Mouse (Mus musculus) MEL (cell line): ENCODE results near the gene Col7a1. TPM values are rescaled to one million over a fixed set of nuclear protein-coding genes. Genes with fewer than 3 reads are reported as not detected.

Source experiments
- DNase-seq: peaks from one replicate; pipeline ENCODE4 v3.0.0; 2011; ENCODE audit warnings: low read depth, low spot score
- H3K27ac ChIP-seq: 2 replicates; pipeline ENCODE4 v1.5.1; 2012; ENCODE audit warnings: low read depth, mild to moderate bottlenecking, control low read depth, low read length, moderate library complexity; ENCODE audit not compliant: control insufficient read depth
- H3K27me3 ChIP-seq, 2 experiments: fragments of 150-350 bp in 1 of 2; sonication (generic) in 1 of 2; 2 replicates each; pipeline ENCODE4 v1.6.1; 2012; ENCODE audit warnings: low read length in 2 of 2, mild to moderate bottlenecking in 2 of 2, improper control_type of control experiment in 1 of 2, moderate library complexity in 1 of 2; ENCODE audit not compliant: insufficient read depth in 2 of 2, control insufficient read depth in 1 of 2
- H3K36me3 ChIP-seq, 2 experiments: 2 replicates each; pipeline ENCODE4 v1.6.1; 2012 to 2014; ENCODE audit warnings: low read length in 2 of 2, improper control_type of control experiment in 1 of 2, inconsistent platforms in 1 of 2, mild to moderate bottlenecking in 1 of 2; ENCODE audit not compliant: insufficient read depth in 2 of 2, control insufficient read depth in 1 of 2
- H3K4me1 ChIP-seq, 2 experiments: fragments of 150-350 bp in 1 of 2; sonication (generic) in 1 of 2; 2 replicates each; pipeline ENCODE4 v1.6.1; 2012; ENCODE audit warnings: low read length in 2 of 2, improper control_type of control experiment in 1 of 2, mild to moderate bottlenecking in 1 of 2; ENCODE audit not compliant: insufficient read depth in 2 of 2, control insufficient read depth in 1 of 2
- H3K4me3 ChIP-seq, 2 experiments: fragments of 150-350 bp in 1 of 2; sonication (generic) in 1 of 2; 2 replicates each; pipeline ENCODE4 v1.5.1; 2012; ENCODE audit warnings: low read depth in 2 of 2, low read length in 2 of 2, mild to moderate bottlenecking in 2 of 2, moderate library complexity in 2 of 2, control low read depth in 1 of 2, improper control_type of control experiment in 1 of 2; ENCODE audit not compliant: control insufficient read depth in 1 of 2, insufficient read depth in 1 of 2
- H3K79me2 ChIP-seq: 2 replicates; pipeline ENCODE4 v1.6.1; 2012; ENCODE audit warnings: mild to moderate bottlenecking, low read length, moderate library complexity; ENCODE audit not compliant: control insufficient read depth, poor library complexity, insufficient read depth
- H3K9ac ChIP-seq: 2 replicates; pipeline ENCODE4 v1.6.1; 2012; ENCODE audit warnings: low read depth, mild to moderate bottlenecking, control low read depth, low read length, moderate library complexity; ENCODE audit not compliant: control insufficient read depth, poor library complexity, severe bottlenecking
- H3K9me3 ChIP-seq: fragments of 150-350 bp; sonication (generic); replicated peaks from 2 replicates; pipeline ENCODE4 v1.6.1; 2012; ENCODE audit warnings: mild to moderate bottlenecking, low read length, improper control_type of control experiment, moderate library complexity; ENCODE audit not compliant: insufficient read depth
- CTCF ChIP-seq, 3 experiments: IDR thresholded peaks in 2 of 3; conservative IDR thresholded peaks in 1 of 3; 2 replicates each; pipeline ENCODE4 v1.5.1; 2011 to 2012; ENCODE audit warnings: low read length in 3 of 3, low read depth in 2 of 3, mild to moderate bottlenecking in 2 of 3, improper control_type of control experiment in 1 of 3, inconsistent platforms in 1 of 3, mixed read lengths in 1 of 3, moderate library complexity in 1 of 3; ENCODE audit not compliant: control insufficient read depth in 1 of 3, insufficient read depth in 1 of 3, poor library complexity in 1 of 3, severe bottlenecking in 1 of 3
- E2F4 ChIP-seq: IDR thresholded peaks from 2 replicates; pipeline ENCODE4 v1.6.1; 2011; ENCODE audit warnings: low read depth, low read length, improper control_type of control experiment, borderline replicate concordance
- ETS1 ChIP-seq: IDR thresholded peaks from 2 replicates; pipeline ENCODE4 v1.6.1; 2012; ENCODE audit warnings: low read depth, mild to moderate bottlenecking, inconsistent platforms, low read length, improper control_type of control experiment, moderate library complexity
- GABPA ChIP-seq: IDR thresholded peaks from 2 replicates; pipeline ENCODE4 v1.6.1; 2012; ENCODE audit warnings: low read depth, mild to moderate bottlenecking, inconsistent platforms, low read length, improper control_type of control experiment, moderate library complexity
- GATA1 ChIP-seq: IDR thresholded peaks from 2 replicates; pipeline ENCODE4 v1.6.1; 2011; ENCODE audit warnings: low read depth, low read length, improper control_type of control experiment
- KAT2A ChIP-seq: conservative IDR thresholded peaks from 2 replicates; pipeline ENCODE4 v1.6.1; 2012; ENCODE audit warnings: low read depth, low read length, improper control_type of control experiment, inconsistent platforms
- MAX ChIP-seq: IDR thresholded peaks from 2 replicates; pipeline ENCODE4 v1.6.1; 2011; ENCODE audit warnings: low read length, improper control_type of control experiment
- MXI1 ChIP-seq: IDR thresholded peaks from 2 replicates; pipeline ENCODE4 v1.6.1; 2011; ENCODE audit warnings: mild to moderate bottlenecking, low read depth, low read length, improper control_type of control experiment
- POLR2AphosphoS5 ChIP-seq: IDR thresholded peaks from 2 replicates; pipeline ENCODE4 v1.6.1; 2012; ENCODE audit warnings: low read depth, borderline replicate concordance, mild to moderate bottlenecking, inconsistent platforms, low read length, moderate library complexity, mixed read lengths
- RCOR1 ChIP-seq: IDR thresholded peaks from 2 replicates; pipeline ENCODE4 v1.6.1; 2012; ENCODE audit warnings: low read depth, mild to moderate bottlenecking, inconsistent platforms, low read length, improper control_type of control experiment
- SIN3A ChIP-seq: IDR thresholded peaks from 2 replicates; pipeline ENCODE4 v1.6.1; 2012; ENCODE audit warnings: low read length, improper control_type of control experiment, inconsistent platforms
- TAL1 ChIP-seq: IDR thresholded peaks from 2 replicates; pipeline ENCODE4 v1.6.1; 2012; ENCODE audit warnings: mild to moderate bottlenecking, inconsistent platforms, low read length, moderate library complexity, mixed read lengths
- TBP ChIP-seq: IDR thresholded peaks from 2 replicates; pipeline ENCODE4 v1.8.0; 2011; ENCODE audit warnings: low read depth, low read length, improper control_type of control experiment
- UBTF ChIP-seq: IDR thresholded peaks from 2 replicates; pipeline ENCODE4 v1.6.1; 2012; ENCODE audit warnings: low read depth, mild to moderate bottlenecking, inconsistent platforms, low read length, improper control_type of control experiment, moderate library complexity, borderline replicate concordance; ENCODE audit not compliant: insufficient read depth
- USF1 ChIP-seq: IDR thresholded peaks from 2 replicates; pipeline ENCODE4 v1.6.1; 2014; ENCODE audit warnings: low read depth, mild to moderate bottlenecking, inconsistent platforms, low read length, improper control_type of control experiment, moderate library complexity
- ZKSCAN1 ChIP-seq: IDR thresholded peaks from 2 replicates; pipeline ENCODE4 v1.6.1; 2012; ENCODE audit warnings: low read depth, mild to moderate bottlenecking, inconsistent platforms, low read length, improper control_type of control experiment, moderate library complexity
- ZMIZ1 ChIP-seq: IDR thresholded peaks from 2 replicates; pipeline ENCODE4 v1.6.1; 2012; ENCODE audit warnings: low read depth, mild to moderate bottlenecking, inconsistent platforms, low read length, improper control_type of control experiment, moderate library complexity
- ZNF384 ChIP-seq: IDR thresholded peaks from 2 replicates; pipeline ENCODE4 v1.6.1; 2012; ENCODE audit warnings: low read depth, mild to moderate bottlenecking, inconsistent platforms, low read length, improper control_type of control experiment
- polyA plus RNA-seq, 2 experiments: library from polyadenylated mRNA; stranded (reverse) in 1 of 2; unstranded in 1 of 2; fragments of >175 nt in 1 of 2; fragments of >200 nt in 1 of 2; gene quantifications; 2 replicates each; pipeline versions ENCODE4 v1.2.1 to v1.2.4; 2012; ENCODE audit warnings: low replicate concordance in 2 of 2, low read depth in 1 of 2; ENCODE audit not compliant: insufficient read length in 2 of 2, insufficient read depth in 1 of 2, missing spikeins in 1 of 2
- total RNA-seq: library from RNA; depleted of rRNA; stranded (reverse); fragments of 300-350 nt; gene quantifications from 2 replicates; pipeline ENCODE4 v1.2.3, GENCODE M21; 2012

The Col7a1 gene
- total and polyA plus RNA-seq, 3 experiments, result 1.2 to 2.6 TPM; not detected in 1

GRCm38 (mm10) chr9:109008081-109008480 lies 54.7 kb downstream of the Col7a1 start:
- no peaks in the 10 kb centered on the region for H3K79me2 ChIP-seq
- no peak overlapping the region for H3K27ac ChIP-seq
- no peak overlapping the region for H3K4me3 ChIP-seq
- H3K36me3 ChIP-seq, result no peaks in the 10 kb centered on the region
- no peak overlapping the region for H3K9ac ChIP-seq
- DNase-seq, result no peak
- H3K27me3 ChIP-seq, result no peaks in the 10 kb centered on the region
- no peaks in the 10 kb centered on the region for H3K9me3 ChIP-seq
- no peak for TF ChIP-seq GABPA
- no peak for TF ChIP-seq USF1
- TF ChIP-seq ZMIZ1, result no peak
- TF ChIP-seq CTCF (IDR thresholded peaks at IDR 0.05 in 2 of 3, conservative IDR thresholded peaks at IDR 0.05 in 1 of 3; ENCODE audit: control insufficient read depth in 1 of 3, insufficient read depth in 1 of 3, low read depth in 2 of 3, low read length in 3 of 3, poor library complexity in 1 of 3, severe bottlenecking in 1 of 3), result no peak
- TF ChIP-seq GATA1, result no peak
- no peak for TF ChIP-seq ETS1
- no peak for TF ChIP-seq MAX
- TF ChIP-seq E2F4, result no peak
- H3K4me1 ChIP-seq, result no peaks in the 10 kb centered on the region

GRCm38 (mm10) chr9:109008994-109009635 lies 55.7 kb downstream of the Col7a1 start:
- DNase-seq, result no peak
- Histone ChIP-seq H3K4me1 (no peaks in the 10 kb centered on the region), H3K36me3 (no peaks in the 10 kb centered on the region), H3K9ac (no peak overlapping the region), H3K79me2 (no peaks in the 10 kb centered on the region), H3K9me3 (no peaks in the 10 kb centered on the region), H3K27ac (no peak overlapping the region), H3K4me3 (no peak overlapping the region), H3K27me3 (no peaks in the 10 kb centered on the region)
- TF ChIP-seq GATA1 (no peak), ETS1 (no peak), MXI1 (no peak), KAT2A (no peak), ZNF384 (no peak), RCOR1 (no peak), GABPA (no peak), POLR2AphosphoS5 (no peak), TBP (no peak), SIN3A (no peak), UBTF (no peak), ZKSCAN1 (no peak), TAL1 (no peak)
